26 mouse cellular contexts compared by ENCODE assay signal in the genomic region with DNA sequence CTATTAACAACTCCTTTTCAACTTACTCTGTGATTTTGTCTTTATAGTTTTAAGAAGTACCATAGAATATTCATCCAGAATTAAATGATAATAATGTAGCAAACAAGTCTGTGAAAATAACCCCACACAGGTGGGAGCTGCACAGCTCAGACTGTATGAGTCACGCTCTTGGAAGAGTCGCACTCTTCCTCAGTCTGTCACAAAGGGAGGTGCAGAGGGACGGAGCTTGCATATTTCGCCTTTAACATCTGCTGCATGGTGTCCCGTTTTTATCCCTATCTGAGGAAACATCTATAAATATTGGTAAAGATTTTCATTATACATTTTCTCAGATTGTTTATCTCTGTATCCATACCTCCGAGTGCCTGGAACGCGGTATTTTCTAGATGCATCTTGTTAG.
DNase-seq lines count a peak whose midpoint lies in the region; TF ChIP-seq lines count a peak whose summit lies in the region.
"Had no signal": no experiment of that assay in that cellular context is flagged by ENCODE, and none has a peak within 500 bp of the region (broad histone marks: within the 10 kb centered on the region; RNA-seq: fewer than 3 reads in every experiment).

No protein-coding gene starts in this region.

- peak overlapping the region; percentile 68 for H3K27ac ChIP-seq in left cerebral cortex, adult 2 months
- no peak overlapping the region for H3K27ac ChIP-seq in cortical plate, adult 2 months (ENCODE audit: insufficient read depth, low read length)
- H3K27ac ChIP-seq: embryonic facial prominence, embryonic 10.5 days; embryonic facial prominence, embryonic 13.5 days; forebrain, embryonic 13.5 days; heart, adult 2 months; heart, embryonic 10.5 days; heart, embryonic 13.5 days; hindbrain, embryonic 14.5 days; hindbrain, postnatal 0 days had no signal

- intact Hi-C loops in left cerebral cortex, adult 2 months (cut with DNase I), result no loop called here

- H3K4me1 ChIP-seq in cortical plate, adult 2 months (ENCODE audit: control insufficient read depth, insufficient read depth, low read length), result peaks cover 2% of the 10 kb centered on the region
- H3K4me1 ChIP-seq: forebrain, embryonic 13.5 days; heart, embryonic 13.5 days had no signal

- peak; percentile 35 for DNase-seq in layer of hippocampus, adult 11-12 months (ENCODE audit: low spot score)
- no peak for DNase-seq in layer of hippocampus, postnatal 14 days (ENCODE audit: low spot score in 2 of 2)
- peak in 1 of 2 experiments; percentile 33 for DNase-seq in left cerebral cortex, adult 2 months (ENCODE audit: extremely low spot score in 1 of 2, low spot score in 2 of 2)
- DNase-seq in left cerebral cortex, adult 11 months (ENCODE audit: low spot score), result no peak
- no peak for DNase-seq in adrenal gland, postnatal 10 days
- DNase-seq: adrenal gland, adult 2 months; adrenal gland, postnatal 36 days; cerebellum, adult 11 months; cerebellum, adult 2 months; cerebellum, adult 9-11 months; cerebellum, postnatal 25 days; embryo, embryonic 11 days; gastrocnemius, postnatal 10 days; gastrocnemius, postnatal 36 days; heart, adult 2 months; heart, postnatal 14 days; heart, postnatal 4 days had no signal

- H3K4me3 ChIP-seq in left cerebral cortex, adult 2 months, result peak overlapping the region; percentile 25
- H3K4me3 ChIP-seq in cortical plate, adult 2 months (ENCODE audit: insufficient read depth, low read length), result peak overlapping the region; percentile 22; the same call in 1 of the 2 replicates
- H3K4me3 ChIP-seq: embryonic facial prominence, embryonic 10.5 days; embryonic facial prominence, embryonic 13.5 days; erythroblast, embryonic 14.5 days; forebrain, embryonic 13.5 days; heart, adult 2 months; heart, embryonic 10.5 days; heart, embryonic 13.5 days had no signal

- TF ChIP-seq CTCF in left cerebral cortex, adult 2 months (IDR thresholded peaks at IDR 0.05), result no peak
- no peak for TF ChIP-seq CTCF in cortical plate, adult 2 months (IDR thresholded peaks at IDR 0.05; ENCODE audit: extremely low read depth, insufficient read depth, low read length)

- peak; percentile 41; the same call in 1 of the 2 replicates for TF ChIP-seq POLR2A in cortical plate, adult 2 months (IDR thresholded peaks at IDR 0.05; ENCODE audit: extremely low read depth, insufficient read depth, low read length)
